Comparison of ENCODE assay signal across 8 mouse cellular contexts in genomic region chr8:121905864-121906263, GRCm38 (mm10). TPM values are rescaled to one million over a fixed set of nuclear protein-coding genes. Genes with fewer than 3 reads are reported as not detected.
DNase-seq lines count a peak whose midpoint lies in the region; ATAC-seq and TF ChIP-seq lines count a peak whose summit lies in the region.

No protein-coding gene starts in this region.

- H3K36me3 ChIP-seq in heart, embryonic 15.5 days, result no peaks in the 10 kb centered on the region
- no peaks in the 10 kb centered on the region for H3K36me3 ChIP-seq in hindbrain, embryonic 13.5 days
- H3K36me3 ChIP-seq in midbrain, embryonic 12.5 days, result no peaks in the 10 kb centered on the region

- ATAC-seq in heart, embryonic 15.5 days (replicated peaks; ENCODE audit: insufficient number of reproducible peaks, insufficient read depth, low FRiP score, low read depth), result no peak
- no peak for ATAC-seq in hindbrain, embryonic 13.5 days (ENCODE audit: low FRiP score)
- no peak for ATAC-seq in midbrain, embryonic 12.5 days (ENCODE audit: low FRiP score, low read depth)

- peak overlapping the region; percentile 70; the same call in 1 of the 2 replicates for H3K9ac ChIP-seq in heart, embryonic 15.5 days
- peak overlapping the region; percentile 82 for H3K9ac ChIP-seq in hindbrain, embryonic 13.5 days
- peak overlapping the region; percentile 77 for H3K9ac ChIP-seq in midbrain, embryonic 12.5 days (replicated peaks)

- no peak for DNase-seq in heart, adult 18-20 months
- DNase-seq in adrenal gland, postnatal 36 days, result no peak
- DNase-seq in spleen, postnatal 14 days (ENCODE audit: low spot score in 2 of 2), result no peak
- DNase-seq in kidney, postnatal 25 days, result no peak

- WGBS in heart, embryonic 15.5 days, result 23% methylated on average over 5 of the region's 5 CpGs
- 24% methylated on average over 5 of the region's 5 CpGs for WGBS in bone marrow, adult 2 months
- WGBS in hindbrain, embryonic 13.5 days, result 44% methylated on average over 5 of the region's 5 CpGs
- 46% methylated on average over 5 of the region's 5 CpGs for WGBS in midbrain, embryonic 12.5 days

- TF ChIP-seq POLR2A in bone marrow, adult 2 months (IDR thresholded peaks at IDR 0.05; ENCODE audit: borderline replicate concordance, control insufficient read depth, low read depth, low read length), result no peak

- H3K4me3 ChIP-seq in heart, embryonic 15.5 days, result peak overlapping the region; percentile 82
- H3K4me3 ChIP-seq in bone marrow, adult 2 months (replicated peaks; ENCODE audit: control insufficient read depth, low read depth, low read length), result peak overlapping the region; percentile 96
- peak overlapping the region; percentile 76 for H3K4me3 ChIP-seq in hindbrain, embryonic 13.5 days
- H3K4me3 ChIP-seq in midbrain, embryonic 12.5 days, result peak overlapping the region; percentile 57

- H3K27me3 ChIP-seq in heart, embryonic 15.5 days, result no peaks in the 10 kb centered on the region; the same call in 1 of the 2 replicates
- peaks cover 15% of the 10 kb centered on the region for H3K27me3 ChIP-seq in hindbrain, embryonic 13.5 days
- peaks cover 22% of the 10 kb centered on the region for H3K27me3 ChIP-seq in midbrain, embryonic 12.5 days

- H3K4me1 ChIP-seq in heart, embryonic 15.5 days (replicated peaks), result peaks cover 52% of the 10 kb centered on the region
- peaks cover 1% of the 10 kb centered on the region; the same call in 1 of the 2 replicates for H3K4me1 ChIP-seq in bone marrow, adult 2 months (ENCODE audit: control insufficient read depth, insufficient read depth, low read length)
- H3K4me1 ChIP-seq in hindbrain, embryonic 13.5 days (replicated peaks), result peaks cover 46% of the 10 kb centered on the region
- peaks cover 32% of the 10 kb centered on the region for H3K4me1 ChIP-seq in midbrain, embryonic 12.5 days

- no peak for TF ChIP-seq CTCF in bone marrow, adult 2 months (IDR thresholded peaks at IDR 0.05; ENCODE audit: control insufficient read depth, insufficient read depth, low read length)

- H3K4me2 ChIP-seq in heart, embryonic 15.5 days, result peak overlapping the region; percentile 97
- H3K4me2 ChIP-seq in hindbrain, embryonic 13.5 days, result peak overlapping the region; percentile 98
- peak overlapping the region; percentile 98 for H3K4me2 ChIP-seq in midbrain, embryonic 12.5 days (replicated peaks)

- H3K9me3 ChIP-seq in heart, embryonic 15.5 days (replicated peaks), result no peaks in the 10 kb centered on the region
- H3K9me3 ChIP-seq in hindbrain, embryonic 13.5 days, result no peaks in the 10 kb centered on the region
- H3K9me3 ChIP-seq in midbrain, embryonic 12.5 days, result no peaks in the 10 kb centered on the region

- H3K27ac ChIP-seq in heart, embryonic 15.5 days, result no peak overlapping the region
- no peak overlapping the region for H3K27ac ChIP-seq in bone marrow, adult 2 months (ENCODE audit: control insufficient read depth, insufficient read depth, low read depth, low read length, poor library complexity)
- H3K27ac ChIP-seq in hindbrain, embryonic 13.5 days, result no peak overlapping the region; the same call in 1 of the 2 replicates
- no peak overlapping the region for H3K27ac ChIP-seq in midbrain, embryonic 12.5 days (replicated peaks)

RNA-seq across cellular contexts. Expression of gene Slc7a5, which starts 1.6 kb away (rescaled TPM):
- 12.0 and 17.4 TPM in 2 replicates for polyA plus RNA-seq in heart, embryonic 15.5 days (2015; fragmentation: Nextera tagmentation; extraction: Ambion mirVana)
- 1 to 10 TPM; 4.1 to 4.8 TPM for total RNA-seq in heart, adult 18-20 months (2021)
- 66.4 and 81.9 TPM in 2 replicates for polyA plus RNA-seq in bone marrow, adult 2 months (2011; ENCODE audit: insufficient read depth, insufficient read length, low replicate concordance, missing spikeins)
- 37.9 and 39.7 TPM in 2 replicates for polyA plus RNA-seq in hindbrain, embryonic 13.5 days (2015; fragmentation: Nextera tagmentation; extraction: Ambion mirVana)
- polyA plus RNA-seq in midbrain, embryonic 12.5 days (2016; fragmentation: Nextera tagmentation; extraction: Ambion mirVana), result 37.6 and 37.9 TPM in 2 replicates
- 10 to 100 TPM; 41.6 to 64.0 TPM for total RNA-seq in adrenal gland, postnatal 36 days (2021)

RNA-seq across cellular contexts. Expression of gene Car5a, which starts 38.8 kb away (rescaled TPM):
- polyA plus RNA-seq in heart, embryonic 15.5 days (2015; fragmentation: Nextera tagmentation; extraction: Ambion mirVana), result not detected in 2 replicates
- not detected for total RNA-seq in heart, adult 18-20 months (2021)
- 9.4 and 19.9 TPM in 2 replicates for polyA plus RNA-seq in bone marrow, adult 2 months (2011; ENCODE audit: insufficient read depth, insufficient read length, low replicate concordance, missing spikeins)
- 0.19 and 0.43 TPM in 2 replicates for polyA plus RNA-seq in hindbrain, embryonic 13.5 days (2015; fragmentation: Nextera tagmentation; extraction: Ambion mirVana)
- 0.23 TPM in 1 of 2 replicates, not detected in the other for polyA plus RNA-seq in midbrain, embryonic 12.5 days (2016; fragmentation: Nextera tagmentation; extraction: Ambion mirVana)
- not detected for total RNA-seq in adrenal gland, postnatal 36 days (2021)

RNA-seq across cellular contexts. Expression of gene Banp, which starts 43.7 kb away (rescaled TPM):
- polyA plus RNA-seq in heart, embryonic 15.5 days (2015; fragmentation: Nextera tagmentation; extraction: Ambion mirVana), result 25.3 and 29.2 TPM in 2 replicates
- 10 to 100 TPM; 30.4 to 35.6 TPM for total RNA-seq in heart, adult 18-20 months (2021)
- 13.3 and 30.1 TPM in 2 replicates for polyA plus RNA-seq in bone marrow, adult 2 months (2011; ENCODE audit: insufficient read depth, insufficient read length, low replicate concordance, missing spikeins)
- polyA plus RNA-seq in hindbrain, embryonic 13.5 days (2015; fragmentation: Nextera tagmentation; extraction: Ambion mirVana), result 50.3 and 59.0 TPM in 2 replicates
- 58.8 and 66.6 TPM in 2 replicates for polyA plus RNA-seq in midbrain, embryonic 12.5 days (2016; fragmentation: Nextera tagmentation; extraction: Ambion mirVana)
- 10 to 100 TPM; 25.4 to 37.4 TPM for total RNA-seq in adrenal gland, postnatal 36 days (2021)
